Mouse (Mus musculus) neural tube, embryonic 11.5 days (tissue): ENCODE results near the gene Entpd3. TPM values are rescaled to one million over a fixed set of nuclear protein-coding genes. Genes with fewer than 3 reads are reported as not detected.

Experiments
- ATAC-seq: fragments of 200-750 bp; cut with Nextera tagmentation; 2 replicates; pipeline ENCODE4 v1.8.0; 2017; ENCODE audit warnings: moderate number of reproducible peaks, mild to moderate bottlenecking, moderate TSS enrichment, moderate library complexity; ENCODE audit not compliant: insufficient read depth, low FRiP score, low TSS enrichment
- DNase-seq: peaks from one replicate; pipeline ENCODE4 v3.0.0-alpha.2; 2015; ENCODE audit warnings: low spot score
- H3K27ac ChIP-seq: fragments of 300-500 bp; sonication (generic); 2 replicates; pipeline ENCODE4 v1.5.1; 2014; ENCODE audit warnings: low read depth, mild to moderate bottlenecking, low read length
- H3K27me3 ChIP-seq: fragments of 300-500 bp; sonication (generic); 2 replicates; pipeline ENCODE4 v1.6.1; 2014; ENCODE audit warnings: mild to moderate bottlenecking, low read length, mixed read lengths; ENCODE audit not compliant: control insufficient read depth, insufficient read depth
- H3K36me3 ChIP-seq: fragments of 300-500 bp; sonication (generic); 2 replicates; pipeline ENCODE4 v1.6.1; 2014; ENCODE audit warnings: mild to moderate bottlenecking, low read length, moderate library complexity, mixed read lengths; ENCODE audit not compliant: control insufficient read depth, insufficient read depth
- H3K4me1 ChIP-seq: fragments of 300-500 bp; sonication (generic); 2 replicates; pipeline ENCODE4 v1.6.1; 2014; ENCODE audit warnings: low read length, mixed read lengths; ENCODE audit not compliant: control insufficient read depth, insufficient read depth
- H3K4me2 ChIP-seq: fragments of 300-500 bp; sonication (generic); 2 replicates; pipeline ENCODE4 v1.6.1; 2014; ENCODE audit warnings: low read depth, mild to moderate bottlenecking, moderate library complexity
- H3K4me3 ChIP-seq: fragments of 300-500 bp; sonication (generic); 2 replicates; pipeline ENCODE4 v1.5.1; 2014; ENCODE audit warnings: low read depth, low read length
- H3K9ac ChIP-seq: fragments of 300-500 bp; sonication (generic); 2 replicates; pipeline ENCODE4 v1.6.1; 2014; ENCODE audit warnings: mild to moderate bottlenecking, low read length
- H3K9me3 ChIP-seq: fragments of 300-500 bp; sonication (generic); 2 replicates; pipeline ENCODE4 v1.6.1; 2016; ENCODE audit warnings: low read length; ENCODE audit not compliant: control insufficient read depth
- WGBS: fragments of 180-500 bp; shearing (Covaris S2); extraction: QIAGEN DNeasy Blood & Tissue Kit; methylation state at CpG from one replicate; pipeline ENCODE4 v1.1.7; 2014; 5-methylcytosine and 5-hydroxymethylcytosine counted together
- polyA plus RNA-seq: library from polyadenylated mRNA; unstranded; fragments of >200 nt; fragmentation: Nextera tagmentation; extraction: Ambion mirVana; gene quantifications from 2 replicates; pipeline ENCODE4 v1.2.1, GENCODE M21; 2014

Entpd3 gene
- polyA plus RNA-seq, 1 experiment from 2014 or later = 0.17 TPM

GRCm38 (mm10) chr9:120502013-120502412 lies 37.6 kb upstream of the Entpd3 start:
- Histone ChIP-seq H3K27me3 (no peaks in the 10 kb centered on the region), H3K4me3 (no peak overlapping the region), H3K9ac (no peak overlapping the region), H3K9me3 (peaks cover 3% of the 10 kb centered on the region; the same call in 1 of the 2 replicates), H3K27ac (no peak overlapping the region), H3K36me3 (peaks cover 2% of the 10 kb centered on the region; the same call in 1 of the 2 replicates), H3K4me2 (no peak overlapping the region), H3K4me1 (no peaks in the 10 kb centered on the region)
- ATAC-seq (no peak), DNase-seq (peak; percentile 84)
- 9% methylated on average over 8 of the region's 8 CpGs for WGBS

- H3K9ac ChIP-seq = no peak overlapping the region
- no peaks in the 10 kb centered on the region for H3K4me1 ChIP-seq
- H3K9me3 ChIP-seq = peaks cover 3% of the 10 kb centered on the region; the same call in 1 of the 2 replicates
- H3K4me2 ChIP-seq = no peak overlapping the region
- no peak for ATAC-seq
- H3K27ac ChIP-seq = no peak overlapping the region
- no peaks in the 10 kb centered on the region for H3K27me3 ChIP-seq
- no peak for DNase-seq
- H3K4me3 ChIP-seq = no peak overlapping the region
- WGBS = 80% methylated on average over 2 of the region's 2 CpGs
- no peaks in the 10 kb centered on the region for H3K36me3 ChIP-seq
Measured at GRCm38 (mm10) chr9:120504423-120504822, 35.2 kb upstream of the Entpd3 start.

GRCm38 (mm10) chr9:120511781-120512180 lies 27.8 kb upstream of the Entpd3 start:
- no peak overlapping the region for H3K9ac ChIP-seq
- 82% methylated on average over 3 of the region's 3 CpGs for WGBS
- H3K4me3 ChIP-seq = no peak overlapping the region
- H3K27me3 ChIP-seq = no peaks in the 10 kb centered on the region
- ATAC-seq = no peak
- peaks cover 2% of the 10 kb centered on the region; the same call in 1 of the 2 replicates for H3K9me3 ChIP-seq
- no peaks in the 10 kb centered on the region for H3K36me3 ChIP-seq
- no peak for DNase-seq
- H3K4me2 ChIP-seq = no peak overlapping the region
- no peaks in the 10 kb centered on the region for H3K4me1 ChIP-seq
- H3K27ac ChIP-seq = no peak overlapping the region

- H3K4me2 ChIP-seq = no peak overlapping the region
- H3K27me3 ChIP-seq = no peaks in the 10 kb centered on the region
- no peak overlapping the region for H3K9ac ChIP-seq
- H3K9me3 ChIP-seq = no peaks in the 10 kb centered on the region
- no peak overlapping the region for H3K4me3 ChIP-seq
- no peaks in the 10 kb centered on the region for H3K36me3 ChIP-seq
- H3K4me1 ChIP-seq = no peaks in the 10 kb centered on the region
- H3K27ac ChIP-seq = no peak overlapping the region
- DNase-seq (no peak), ATAC-seq (no peak)
- 87% methylated on average over 8 of the region's 8 CpGs for WGBS
Measured at GRCm38 (mm10) chr9:120516720-120517119, 22.9 kb upstream of the Entpd3 start.

GRCm38 (mm10) chr9:120518946-120519345 lies 20.7 kb upstream of the Entpd3 start:
- no peaks in the 10 kb centered on the region for H3K4me1 ChIP-seq

GRCm38 (mm10) chr9:120519469-120520125 lies 20.0 kb upstream of the Entpd3 start:
- no peak for ATAC-seq
- Histone ChIP-seq H3K9ac (no peak overlapping the region), H3K9me3 (no peaks in the 10 kb centered on the region), H3K4me1 (no peaks in the 10 kb centered on the region), H3K27ac (no peak overlapping the region), H3K27me3 (no peaks in the 10 kb centered on the region), H3K36me3 (no peaks in the 10 kb centered on the region), H3K4me2 (no peak overlapping the region), H3K4me3 (no peak overlapping the region)
- WGBS = 64% methylated on average over 19 of the region's 19 CpGs
- DNase-seq = no peak

More at GRCm38 (mm10) chr9:120518946-120519345, 20.7 kb upstream of the Entpd3 start:
- Histone ChIP-seq H3K27ac (no peak overlapping the region), H3K9me3 (no peaks in the 10 kb centered on the region), H3K4me2 (no peak overlapping the region), H3K36me3 (no peaks in the 10 kb centered on the region), H3K4me3 (no peak overlapping the region), H3K9ac (no peak overlapping the region), H3K27me3 (no peaks in the 10 kb centered on the region)
- 88% methylated on average over 3 of the region's 3 CpGs for WGBS
- ATAC-seq (no peak), DNase-seq (no peak)

GRCm38 (mm10) chr9:120521161-120521560 lies 18.5 kb upstream of the Entpd3 start:
- Histone ChIP-seq H3K27ac (no peak overlapping the region), H3K27me3 (no peaks in the 10 kb centered on the region), H3K9ac (no peak overlapping the region), H3K36me3 (no peaks in the 10 kb centered on the region), H3K4me3 (no peak overlapping the region), H3K4me1 (no peaks in the 10 kb centered on the region), H3K4me2 (no peak overlapping the region), H3K9me3 (no peaks in the 10 kb centered on the region)
- DNase-seq = no peak
- no peak for ATAC-seq
- 90% methylated on average over 1 of the region's 1 CpGs for WGBS

GRCm38 (mm10) chr9:120527270-120527669 lies 12.3 kb upstream of the Entpd3 start:
- H3K4me3 ChIP-seq = no peak overlapping the region
- DNase-seq (no peak), ATAC-seq (no peak)
- no peaks in the 10 kb centered on the region for H3K9me3 ChIP-seq
- H3K36me3 ChIP-seq = no peaks in the 10 kb centered on the region
- H3K9ac ChIP-seq = no peak overlapping the region
- no peak overlapping the region for H3K4me2 ChIP-seq
- H3K4me1 ChIP-seq = no peaks in the 10 kb centered on the region
- no peak overlapping the region for H3K27ac ChIP-seq
- 74% methylated on average over 4 of the region's 4 CpGs for whole genome bisulfite sequencing
- no peaks in the 10 kb centered on the region for H3K27me3 ChIP-seq

GRCm38 (mm10) chr9:120527919-120528318 lies 11.7 kb upstream of the Entpd3 start:
- no peaks in the 10 kb centered on the region for H3K4me1 ChIP-seq
- H3K36me3 ChIP-seq = no peaks in the 10 kb centered on the region
- 92% methylated on average over 8 of the region's 8 CpGs for WGBS
- H3K4me3 ChIP-seq = no peak overlapping the region
- H3K9me3 ChIP-seq = no peaks in the 10 kb centered on the region
- H3K9ac ChIP-seq = no peak overlapping the region
- DNase-seq (no peak), ATAC-seq (no peak)
- no peak overlapping the region for H3K27ac ChIP-seq
- no peak overlapping the region for H3K4me2 ChIP-seq
- no peaks in the 10 kb centered on the region for H3K27me3 ChIP-seq
